In the genomic region with DNA sequence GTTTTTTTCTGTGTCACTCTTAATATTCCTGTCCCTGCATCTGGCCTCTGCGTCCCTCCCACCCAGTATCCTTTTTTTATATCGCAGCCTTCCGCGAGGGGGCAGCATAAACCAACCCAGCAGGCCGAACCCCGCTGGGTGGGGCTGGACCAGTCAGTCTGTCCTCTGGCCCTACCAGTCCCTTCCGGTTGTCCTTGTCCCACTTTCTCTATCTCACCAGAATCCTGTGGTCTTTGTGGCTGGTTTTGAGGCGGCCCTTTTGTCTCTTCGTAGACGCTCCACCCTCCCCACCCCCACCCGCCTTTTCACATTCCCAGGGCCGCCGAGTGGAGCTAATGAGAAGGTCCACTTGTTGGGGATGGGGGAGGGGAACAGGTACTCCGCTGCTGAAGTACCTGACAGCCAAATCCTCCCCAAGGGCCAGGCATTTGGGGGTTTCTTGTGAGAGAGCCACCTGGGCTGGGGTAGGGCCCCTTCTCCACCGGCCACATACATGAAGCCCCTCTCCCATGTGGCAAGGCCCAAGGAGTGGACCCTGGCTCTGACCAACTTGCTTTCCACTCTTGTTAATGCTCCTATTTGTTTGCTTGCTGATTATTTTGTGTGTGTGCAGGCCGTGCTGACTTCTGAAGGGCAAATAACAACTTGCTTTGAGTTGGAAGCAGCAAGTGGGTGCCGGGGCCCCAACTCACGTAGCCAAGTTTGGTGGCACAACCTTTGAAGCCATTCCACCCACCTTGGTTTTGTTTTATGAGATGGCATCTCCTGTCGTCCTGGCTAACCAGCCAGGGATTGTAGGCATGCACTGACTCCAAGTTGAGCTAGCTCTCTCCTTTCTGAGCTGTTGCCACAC, we compare ENCODE assay signal across 8 mouse cellular contexts. TPM values are rescaled to one million over a fixed set of nuclear protein-coding genes. Genes with fewer than 3 reads are reported as not detected.
A peak's percentile ranks its signal among the peaks of the same experiment; 100 is the strongest.
DNase-seq lines count a peak whose midpoint lies in the region; ATAC-seq and TF ChIP-seq lines count a peak whose summit lies in the region.

Gene Nectin2, minus strand, starts transcription at position 267 of the 853 bp plus-strand sequence.

- H3K27ac ChIP-seq in lung, embryonic 15.5 days, result peak within 1 kb of the TSS; percentile 93
- no peak within 1 kb of the TSS for H3K27ac ChIP-seq in olfactory bulb, adult 2 months (ENCODE audit: insufficient read depth, low read depth, low read length)

- peak within 1 kb of the TSS; percentile 84 for H3K9ac ChIP-seq in lung, embryonic 15.5 days

- H3K9me3 ChIP-seq in lung, embryonic 15.5 days, result no peaks in the 10 kb centered on the region

- TF ChIP-seq CTCF in olfactory bulb, adult 2 months (IDR thresholded peaks at IDR 0.05; ENCODE audit: insufficient read depth, low read depth, low read length), result peak; percentile 52; the same call in 1 of the 2 replicates

- no peaks in the 10 kb centered on the region for H3K27me3 ChIP-seq in lung, embryonic 15.5 days

- peak within 1 kb of the TSS; percentile 81 for H3K4me3 ChIP-seq in lung, embryonic 15.5 days
- peak within 1 kb of the TSS; percentile 52 for H3K4me3 ChIP-seq in olfactory bulb, adult 2 months (ENCODE audit: insufficient read depth, low read depth, low read length)

- peak within 1 kb of the TSS; percentile 77 for H3K4me2 ChIP-seq in lung, embryonic 15.5 days

- peak; percentile 66 for ATAC-seq in lung, embryonic 15.5 days (ENCODE audit: borderline replicate concordance, extremely low read depth, low FRiP score, low TSS enrichment)

- no peaks in the 10 kb centered on the region for H3K36me3 ChIP-seq in lung, embryonic 15.5 days

- H3K4me1 ChIP-seq in lung, embryonic 15.5 days, result peaks cover 60% of the 10 kb centered on the region
- H3K4me1 ChIP-seq in olfactory bulb, adult 2 months (ENCODE audit: control insufficient read depth, insufficient read depth, low read length), result peaks cover 34% of the 10 kb centered on the region

- 13% methylated on average over 19 of the region's 19 CpGs for WGBS in lung, embryonic 15.5 days
- 16% methylated on average over 19 of the region's 19 CpGs for WGBS in olfactory bulb, adult 2 months

- peak; percentile 56 for DNase-seq in MEL-GATA-1-ER (ENCODE audit: extremely low read depth, low read depth)
- peak; percentile 37 for DNase-seq in cerebellum, adult 8-10 months
- peak; percentile 85 for DNase-seq in forelimb bud, embryonic 11.5 days (ENCODE audit: low read depth, low spot score)
- peak; percentile 96 for DNase-seq in heart, postnatal 4 days
- DNase-seq in layer of hippocampus, adult 8-10 months (ENCODE audit: low spot score in 2 of 2), result peak; percentile 69 to 72
- DNase-seq in thymus, adult 18-20 months, result peak; percentile 22 to 28

- TF ChIP-seq POLR2A in olfactory bulb, adult 2 months (IDR thresholded peaks at IDR 0.05; ENCODE audit: insufficient read depth, low read depth, low read length), result no peak

RNA-seq across cellular contexts. Expression of gene Nectin2, which starts in this region (rescaled TPM):
- total RNA-seq in heart, postnatal 4 days (2021), result 10 to 100 TPM; 41.7 to 45.4 TPM
- 1 to 10 TPM; 5.7 to 8.2 (median 7.0) TPM for total RNA-seq in layer of hippocampus, adult 8-10 months (2022)
- polyA plus RNA-seq in lung, embryonic 15.5 days (2015; fragmentation: Nextera tagmentation; extraction: Ambion mirVana), result 133 and 140 TPM in 2 replicates
- not detected in 2 replicates for polyA plus RNA-seq in olfactory bulb, adult 2 months (2012; ENCODE audit: insufficient read depth, insufficient read length, low replicate concordance, missing spikeins)

Comparison
In these comparisons a context has a peak if more than half of its experiments do, and no peak if none do; other contexts are left out.
1. RNA of gene Nectin2 (total RNA-seq): 41.7 to 45.4 TPM in heart, postnatal 4 days; 5.7 to 8.2 TPM in layer of hippocampus, adult 8-10 months; every median in the first group is over 4 times any median in the second.
2. RNA of gene Nectin2 (polyA plus RNA-seq): 133 to 140 TPM in lung, embryonic 15.5 days; not detected in olfactory bulb, adult 2 months; every median in the first group is over 100 times any median in the second.
3. DNase-seq: peak in every context shown above with its lines; median percentile 96 in heart, postnatal 4 days; 85 in forelimb bud, embryonic 11.5 days; 70 in layer of hippocampus, adult 8-10 months; 56 in MEL-GATA-1-ER; 37 in cerebellum, adult 8-10 months; 25 in thymus, adult 18-20 months.